Mouse (Mus musculus) ES-Bruce4 (cell line): ENCODE results near the gene Arhgap31.

Experiments
- CTCF ChIP-seq: IDR thresholded peaks from one replicate; pipeline ENCODE4 v1.8.1; 2011; ENCODE audit warnings: low read depth, low read length
- EP300 ChIP-seq: IDR thresholded peaks from 2 replicates; pipeline ENCODE4 v1.6.1; 2011; ENCODE audit warnings: low read depth, low read length; ENCODE audit not compliant: insufficient read depth
- POLR2A ChIP-seq: IDR thresholded peaks from one replicate; pipeline ENCODE4 v1.8.1; 2011; ENCODE audit warnings: low read length; ENCODE audit not compliant: insufficient read depth

- TF ChIP-seq POLR2A (no peak), CTCF (peak; percentile 83), EP300 (no peak)
Observed at GRCm38 (mm10) chr16:38632147-38632546, 80.9 kb downstream of the Arhgap31 start.
